Mouse (Mus musculus): ENCODE measurements around the gene Nasp.
"Not testable (repeated sequence)": the region's sequence is repeated elsewhere in the genome, so short reads cannot be mapped to it uniquely, and the experiment has no call there.

The Nasp gene

DNA sequence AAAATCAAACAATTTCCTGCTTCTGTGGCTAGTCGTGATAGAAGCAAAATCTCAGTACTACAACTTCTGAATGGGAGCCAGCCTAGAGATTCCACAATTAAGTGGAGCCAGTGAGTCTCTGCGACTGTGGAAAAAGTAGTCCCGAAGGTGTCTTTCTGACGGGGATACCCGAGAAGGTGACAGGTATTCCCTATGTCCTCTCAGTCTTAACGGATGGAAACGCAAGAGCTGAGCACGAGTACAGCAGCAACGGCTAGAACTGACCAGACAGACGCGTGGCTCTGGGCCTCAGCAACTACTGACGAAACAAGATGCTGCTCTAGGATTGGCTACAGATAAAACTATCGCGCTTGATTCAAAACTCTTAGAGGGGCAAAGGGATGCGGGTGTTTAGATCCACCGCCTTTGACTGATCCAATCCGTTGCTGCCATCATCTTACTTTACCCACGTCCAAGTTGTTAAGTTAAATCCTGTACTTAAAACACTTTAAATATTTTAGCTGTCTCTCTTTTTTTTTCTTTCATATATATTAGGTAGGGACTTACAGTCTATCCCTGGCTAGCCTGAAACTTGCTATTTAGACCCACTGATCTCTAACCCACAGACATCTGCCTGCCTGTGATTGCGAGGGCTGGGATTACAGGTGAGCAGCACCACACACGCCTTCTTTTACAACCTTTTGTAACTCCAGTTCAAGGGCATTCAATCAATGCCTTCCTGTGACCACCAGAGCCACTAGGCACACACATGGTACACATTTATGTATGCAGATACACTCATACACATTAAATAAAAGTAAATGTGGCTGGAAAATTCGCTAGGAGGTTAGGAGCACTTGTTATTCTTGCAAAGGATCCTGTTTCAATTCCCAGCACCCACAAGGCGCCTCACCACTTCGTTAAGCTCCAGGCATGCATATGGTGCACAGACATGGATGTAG, at the start of gene Nasp:
Gene Nasp, minus strand, starts transcription at position 220 of the 941 bp plus-strand sequence.
- peak; percentile 61 for DNase-seq

DNA sequence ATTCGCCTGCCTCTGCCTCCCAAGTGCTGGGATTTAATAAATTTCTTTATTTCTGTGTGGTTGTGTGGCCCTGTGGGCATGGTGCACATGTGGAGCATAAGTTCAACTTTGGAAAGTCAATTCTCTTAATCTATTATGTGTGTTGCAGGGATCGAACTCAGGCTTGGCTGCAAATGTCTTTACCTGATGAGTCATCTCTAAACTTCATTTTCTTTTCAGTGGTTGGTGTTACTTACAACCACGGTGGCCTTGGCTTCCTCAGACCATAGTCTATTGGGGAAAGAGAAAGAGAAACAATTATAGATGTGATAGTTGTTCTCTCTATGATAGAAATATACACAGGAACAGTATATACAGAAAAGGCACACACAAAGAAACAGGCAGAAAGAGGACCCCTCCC, 48.3 kb upstream of the Nasp start:
- DNase-seq, result no peak

GRCm38 (mm10) chr4:116674761-116675160, 47.0 kb upstream of the Nasp start:
- DNase-seq, result not testable (repeated sequence)

DNA sequence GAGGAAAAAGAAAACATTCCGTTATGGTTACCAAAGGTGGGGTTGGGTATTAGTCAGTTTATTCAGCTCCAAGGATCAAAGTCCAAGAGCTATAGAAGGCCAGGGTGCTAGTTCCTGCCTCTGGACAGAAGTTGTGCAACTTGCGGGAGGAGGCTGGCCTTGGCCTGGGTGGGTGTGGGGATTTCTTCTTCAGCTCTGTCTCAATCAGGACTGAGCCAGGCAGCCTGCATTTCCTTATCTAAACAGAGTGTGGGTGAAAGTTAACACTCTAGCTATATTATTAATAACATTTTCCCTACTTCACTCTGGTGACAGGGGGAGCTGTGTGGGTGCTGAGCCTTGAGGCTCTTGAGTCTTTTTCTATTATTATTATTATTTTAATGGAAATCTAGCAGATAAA, 45.0 kb upstream of the Nasp start:
- no peak for DNase-seq

- no peak for DNase-seq
Measured at GRCm38 (mm10) chr4:116669291-116669690, 41.5 kb upstream of the Nasp start.

- no peak for DNase-seq
Measured at GRCm38 (mm10) chr4:116668145-116668544, 40.4 kb upstream of the Nasp start.

GRCm38 (mm10) chr4:116666625-116667024, 38.9 kb upstream of the Nasp start:
- no peak for DNase-seq

DNA sequence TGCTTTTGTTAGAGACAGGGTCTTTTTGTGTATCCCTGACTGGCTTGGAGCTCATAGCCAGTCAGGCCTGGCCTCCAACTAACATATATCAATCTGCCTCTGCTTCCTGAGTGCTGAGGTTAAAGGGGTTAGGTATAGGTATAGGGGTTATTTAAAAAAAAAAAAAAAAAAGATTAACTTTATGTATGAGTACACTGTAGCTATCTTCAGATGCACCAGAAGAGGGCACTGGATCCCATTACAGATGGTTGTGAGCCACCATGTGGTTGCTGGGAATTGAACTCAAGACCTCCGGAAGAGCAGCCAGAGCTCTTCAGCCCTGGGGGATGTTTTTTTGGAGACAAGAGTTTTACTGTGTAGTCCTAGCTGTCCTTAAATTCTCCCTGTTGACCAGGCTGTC, 34.3 kb upstream of the Nasp start:
- no peak for DNase-seq

DNA sequence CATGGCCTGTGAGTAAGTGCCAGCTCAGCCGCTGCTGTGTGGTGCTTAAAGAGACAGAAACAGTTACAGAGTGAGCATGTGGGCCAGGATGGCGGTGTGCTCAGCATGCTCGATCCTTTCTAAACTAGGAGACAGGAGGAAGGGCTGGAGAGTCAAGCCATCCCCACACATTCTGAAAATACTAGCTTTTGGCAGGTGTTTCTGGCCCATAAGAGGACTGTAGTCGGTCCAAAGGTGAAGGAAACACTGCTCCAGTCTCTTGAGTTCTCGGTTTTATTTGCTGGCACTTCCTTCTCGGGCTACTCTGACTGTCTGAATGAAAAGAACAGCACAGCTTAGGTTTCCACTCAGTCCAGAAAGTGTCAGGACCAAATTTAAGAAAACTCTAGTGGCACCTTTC, 33.1 kb upstream of the Nasp start:
- DNase-seq, result no peak

DNA sequence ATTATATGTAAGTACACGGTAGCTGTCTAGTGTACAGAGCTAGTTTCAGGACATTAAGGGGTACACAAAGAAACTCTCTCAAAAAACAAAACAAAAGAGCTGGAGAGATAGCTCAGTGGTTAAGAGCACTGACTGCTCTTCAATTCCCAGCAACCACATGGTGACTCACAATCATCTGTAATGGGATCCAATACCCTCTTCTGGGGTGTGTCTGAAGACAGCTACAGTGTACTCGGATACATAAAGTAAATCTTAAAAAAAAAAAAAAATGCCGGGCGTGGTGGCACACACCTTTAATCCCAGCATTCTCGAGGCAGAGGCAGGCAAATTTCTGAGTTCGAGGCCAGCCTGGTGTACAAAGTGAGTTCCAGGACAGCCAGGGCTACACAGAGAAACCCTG, 32.2 kb upstream of the Nasp start:
- DNase-seq, result not testable (repeated sequence)

GRCm38 (mm10) chr4:116659474-116659873, 31.7 kb upstream of the Nasp start:
- DNase-seq, result no peak

GRCm38 (mm10) chr4:116657971-116658370, 30.2 kb upstream of the Nasp start:
- no peak for DNase-seq

DNA sequence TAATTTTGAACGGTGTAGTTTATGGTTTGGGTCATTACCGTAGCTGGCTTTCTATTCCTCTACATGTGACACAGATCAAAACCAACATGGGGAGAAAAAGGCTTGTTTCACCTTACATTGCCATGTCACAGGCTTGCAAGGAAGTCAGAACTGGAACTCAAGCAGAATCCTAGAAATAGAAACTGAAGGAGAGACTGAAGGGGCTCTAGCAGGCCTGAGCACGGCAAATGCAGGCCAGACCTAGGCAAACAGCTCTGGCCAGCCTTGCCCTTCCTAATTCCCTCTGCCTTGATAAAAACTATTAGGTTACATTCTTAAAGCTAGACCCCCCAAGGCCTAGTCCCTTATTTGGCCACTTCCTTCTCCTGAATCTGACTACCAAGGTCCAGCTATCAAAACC, 27.9 kb upstream of the Nasp start:
- no peak for DNase-seq

- DNase-seq, result no peak
Measured at GRCm38 (mm10) chr4:116655100-116655499, 27.4 kb upstream of the Nasp start.

- DNase-seq, result no peak
Measured at GRCm38 (mm10) chr4:116653228-116653627, 25.5 kb upstream of the Nasp start.

GRCm38 (mm10) chr4:116651797-116652135, 24.0 kb upstream of the Nasp start:
- DNase-seq, result no peak

- peak; percentile 89 for DNase-seq
Measured at GRCm38 (mm10) chr4:116650924-116651796, 23.4 kb upstream of the Nasp start, which contains the start of gene Akr1a1. Akr1a1 (minus strand) TSS chr4:116651680.

DNA sequence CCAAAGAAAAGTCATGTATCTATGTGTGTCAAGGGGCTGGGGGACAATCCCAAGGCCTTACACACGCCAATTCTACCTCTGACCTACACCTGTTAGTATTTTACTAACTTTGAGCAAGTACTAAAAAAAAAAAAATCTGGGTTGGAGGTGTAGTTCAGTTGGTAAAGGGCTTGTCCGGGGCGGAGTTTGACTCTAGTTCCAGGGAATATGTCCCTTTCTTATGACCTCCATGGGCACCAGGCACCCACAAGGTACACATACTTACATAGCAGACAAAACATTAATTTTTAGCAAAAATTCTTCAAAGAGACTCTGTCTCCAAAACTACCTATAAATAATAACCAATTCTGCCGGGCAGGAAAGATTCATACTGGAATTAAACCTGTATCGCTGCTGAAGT, 22.6 kb upstream of the Nasp start:
- DNase-seq, result no peak

- no peak for DNase-seq
Measured at GRCm38 (mm10) chr4:116649411-116649810, 21.7 kb upstream of the Nasp start.

DNA sequence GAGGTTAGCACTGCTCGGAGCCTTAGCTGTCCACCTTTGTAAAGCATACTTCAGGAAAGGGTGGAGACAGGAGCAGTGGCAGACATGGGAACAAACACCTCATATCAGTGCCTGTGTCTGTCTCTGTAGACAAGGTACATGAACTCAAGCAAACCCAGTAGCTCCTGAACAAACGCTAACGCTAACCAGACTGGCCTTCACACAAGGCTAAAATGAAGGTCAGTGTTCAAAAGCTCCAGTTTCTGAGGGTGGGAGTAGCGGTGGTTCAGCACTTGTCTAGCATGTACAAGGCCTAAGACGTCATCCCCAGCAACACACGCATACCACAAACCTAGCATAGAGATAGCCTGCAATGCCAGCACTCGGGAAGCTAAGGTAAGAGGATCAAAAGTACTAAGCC, 17.9 kb upstream of the Nasp start:
- DNase-seq, result no peak

GRCm38 (mm10) chr4:116644326-116644725, 16.6 kb upstream of the Nasp start:
- DNase-seq, result peak; percentile 27

- DNase-seq, result no peak
Measured at GRCm38 (mm10) chr4:116642071-116642470, 14.3 kb upstream of the Nasp start.

DNA sequence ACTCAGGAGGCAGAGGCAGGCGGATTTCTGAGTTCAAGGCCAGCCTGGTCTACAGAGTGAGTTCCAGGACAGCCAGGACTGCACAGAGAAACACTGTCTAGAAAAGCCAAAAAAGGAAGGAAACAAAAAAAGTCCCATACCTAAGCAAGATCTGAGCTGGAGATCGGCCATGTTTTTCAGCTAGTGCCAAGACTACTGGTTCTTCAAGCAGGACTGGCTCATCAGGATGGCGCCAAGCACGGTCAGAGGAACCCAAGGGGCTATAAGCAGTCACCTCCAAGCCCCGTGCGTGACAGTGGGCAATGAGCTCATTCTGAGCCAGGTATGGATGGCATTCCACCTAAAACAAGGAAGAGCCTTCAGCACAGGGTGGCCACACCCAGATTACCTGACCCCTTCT, 11.1 kb upstream of the Nasp start:
- DNase-seq, result no peak

DNA sequence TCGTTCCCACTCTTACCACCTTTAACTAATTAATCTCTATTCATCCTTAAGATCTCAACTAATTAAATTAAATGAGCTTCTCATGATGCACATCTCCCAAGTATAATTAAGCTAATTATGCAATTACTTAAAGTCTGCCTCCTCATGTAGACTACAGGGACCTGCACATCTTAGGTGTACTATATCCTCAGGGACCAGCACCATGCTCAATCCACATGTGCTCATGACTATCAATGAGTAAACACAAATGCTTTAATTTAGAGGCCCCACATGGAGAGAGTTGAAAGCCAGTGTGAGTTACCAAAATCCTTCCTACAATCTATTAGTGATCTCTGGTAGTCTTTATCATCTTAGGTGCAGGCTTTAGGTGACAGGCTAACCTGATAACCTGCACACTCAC, 7.5 kb upstream of the Nasp start:
- no peak for DNase-seq

All from right cerebral cortex, postnatal 14 days (tissue).